Mouse (Mus musculus) kidney, embryonic 16.5 days (tissue): ENCODE results near the gene Ulk4. TPM values are rescaled to one million over a fixed set of nuclear protein-coding genes. Genes with fewer than 3 reads are reported as not detected.

Experiments
- ATAC-seq: fragments of 200-750 bp; cut with Nextera tagmentation; 2 replicates; pipeline ENCODE4 v1.8.0; 2017; ENCODE audit warnings: moderate TSS enrichment; ENCODE audit not compliant: low FRiP score, low TSS enrichment
- H3K27ac ChIP-seq: fragments of 300-500 bp; sonication (generic); 2 replicates; pipeline ENCODE4 v1.5.1; 2014; ENCODE audit warnings: low read length
- H3K27me3 ChIP-seq: fragments of 300-500 bp; sonication (generic); 2 replicates; pipeline ENCODE4 v1.6.1; 2014; ENCODE audit warnings: low read length, control low read depth, mixed read lengths; ENCODE audit not compliant: insufficient read depth
- H3K36me3 ChIP-seq: fragments of 300-500 bp; sonication (generic); 2 replicates; pipeline ENCODE4 v1.6.1; 2014; ENCODE audit warnings: low read length, control low read depth, mixed read lengths; ENCODE audit not compliant: insufficient read depth
- H3K4me1 ChIP-seq: fragments of 300-500 bp; sonication (generic); 2 replicates; pipeline ENCODE4 v1.6.1; 2014; ENCODE audit warnings: low read length, control low read depth, mixed read lengths; ENCODE audit not compliant: insufficient read depth
- H3K4me2 ChIP-seq: fragments of 300-500 bp; sonication (generic); replicated peaks from 2 replicates; pipeline ENCODE4 v1.6.1; 2014; ENCODE audit warnings: low read depth, low read length
- H3K4me3 ChIP-seq: fragments of 300-500 bp; sonication (generic); 2 replicates; pipeline ENCODE4 v1.5.1; 2014; ENCODE audit warnings: mild to moderate bottlenecking, low read length
- H3K9ac ChIP-seq: fragments of 300-500 bp; sonication (generic); replicated peaks from 2 replicates; pipeline ENCODE4 v1.6.1; 2014; ENCODE audit warnings: low read length
- H3K9me3 ChIP-seq: fragments of 300-500 bp; sonication (generic); 2 replicates; pipeline ENCODE4 v1.6.1; 2016; ENCODE audit warnings: low read length, control low read depth
- WGBS: fragments of 180-500 bp; shearing (Covaris S2); extraction: QIAGEN DNeasy Blood & Tissue Kit; methylation state at CpG from one replicate; pipeline ENCODE4 v1.1.7; 2014; 5-methylcytosine and 5-hydroxymethylcytosine counted together
- polyA plus RNA-seq: library from polyadenylated mRNA; unstranded; fragments of >200 nt; fragmentation: Nextera tagmentation; extraction: Ambion mirVana; gene quantifications from 2 replicates; pipeline ENCODE4 v1.2.1, GENCODE M21; 2015

Gene Ulk4
- polyA plus RNA-seq, 1 experiment from 2014 or later: 148 TPM

- Histone ChIP-seq H3K27ac (no peak overlapping the region), H3K4me3 (no peak overlapping the region), H3K27me3 (no peaks in the 10 kb centered on the region), H3K36me3 (no peaks in the 10 kb centered on the region), H3K9ac (no peak overlapping the region), H3K4me2 (no peak overlapping the region), H3K9me3 (no peaks in the 10 kb centered on the region), H3K4me1 (no peaks in the 10 kb centered on the region)
- ATAC-seq: no peak
- 87% methylated on average over 6 of the region's 6 CpGs for WGBS
Measured at GRCm38 (mm10) chr9:121143208-121143607, 133.8 kb downstream of the Ulk4 start.

GRCm38 (mm10) chr9:121132549-121132948 lies 144.4 kb downstream of the Ulk4 start:
- Histone ChIP-seq H3K27me3 (no peaks in the 10 kb centered on the region), H3K36me3 (no peaks in the 10 kb centered on the region), H3K9ac (no peak overlapping the region), H3K27ac (no peak overlapping the region), H3K4me3 (no peak overlapping the region), H3K4me1 (no peaks in the 10 kb centered on the region), H3K4me2 (no peak overlapping the region), H3K9me3 (no peaks in the 10 kb centered on the region)
- WGBS: 64% methylated on average over 6 of the region's 6 CpGs
- ATAC-seq: no peak

- H3K9me3 ChIP-seq: no peaks in the 10 kb centered on the region
- ATAC-seq: no peak
- WGBS: 66% methylated on average over 2 of the region's 2 CpGs
- no peak overlapping the region for H3K4me2 ChIP-seq
- H3K27ac ChIP-seq: no peak overlapping the region
- no peaks in the 10 kb centered on the region for H3K36me3 ChIP-seq
- H3K4me3 ChIP-seq: no peak overlapping the region
- H3K27me3 ChIP-seq: no peaks in the 10 kb centered on the region
- H3K9ac ChIP-seq: no peak overlapping the region
- H3K4me1 ChIP-seq: 0 out of 2 replicates have a peak, but pooled peaks cover 2% of the 10 kb centered on the region
Measured at GRCm38 (mm10) chr9:121129533-121129932, 147.5 kb downstream of the Ulk4 start.

- Histone ChIP-seq H3K9me3 (peaks cover 1% of the 10 kb centered on the region; the same call in 1 of the 2 replicates), H3K9ac (no peak overlapping the region), H3K4me2 (no peak overlapping the region), H3K27me3 (no peaks in the 10 kb centered on the region), H3K27ac (no peak overlapping the region), H3K36me3 (no peaks in the 10 kb centered on the region), H3K4me3 (no peak overlapping the region), H3K4me1 (0 out of 2 replicates have a peak, but pooled peaks cover 3% of the 10 kb centered on the region)
- peak; percentile 68 for ATAC-seq
- WGBS: 49% methylated on average over 7 of the region's 8 CpGs
Measured at GRCm38 (mm10) chr9:121128934-121129333, 148.1 kb downstream of the Ulk4 start.

- no peak for ATAC-seq
- Histone ChIP-seq H3K4me1 (0 out of 2 replicates have a peak, but pooled peaks cover 4% of the 10 kb centered on the region), H3K4me2 (no peak overlapping the region), H3K9me3 (peaks cover 3% of the 10 kb centered on the region; the same call in 1 of the 2 replicates), H3K27me3 (no peaks in the 10 kb centered on the region), H3K36me3 (no peaks in the 10 kb centered on the region), H3K4me3 (no peak overlapping the region), H3K27ac (no peak overlapping the region), H3K9ac (no peak overlapping the region)
- 50% methylated on average over 2 of the region's 2 CpGs for WGBS
Measured at GRCm38 (mm10) chr9:121127025-121127424, 150.0 kb downstream of the Ulk4 start.

GRCm38 (mm10) chr9:121124705-121125104 lies 152.3 kb downstream of the Ulk4 start:
- ATAC-seq: no peak
- Histone ChIP-seq H3K36me3 (no peaks in the 10 kb centered on the region), H3K27me3 (no peaks in the 10 kb centered on the region), H3K4me3 (no peak overlapping the region), H3K9ac (no peak overlapping the region), H3K4me2 (no peak overlapping the region), H3K9me3 (peaks cover 3% of the 10 kb centered on the region; the same call in 1 of the 2 replicates), H3K27ac (no peak overlapping the region), H3K4me1 (0 out of 2 replicates have a peak, but pooled peaks cover 5% of the 10 kb centered on the region)
- 38% methylated on average over 8 of the region's 8 CpGs for WGBS

- no peak overlapping the region for H3K27ac ChIP-seq
- 59% methylated on average over 5 of the region's 5 CpGs for WGBS
Measured at GRCm38 (mm10) chr9:121122039-121122438, 155.0 kb downstream of the Ulk4 start.

GRCm38 (mm10) chr9:121117936-121118335 lies 159.1 kb downstream of the Ulk4 start:
- no peaks in the 10 kb centered on the region for H3K9me3 ChIP-seq
- H3K27ac ChIP-seq: no peak overlapping the region
- no peak for ATAC-seq
- no peak overlapping the region for H3K4me3 ChIP-seq
- H3K9ac ChIP-seq: no peak overlapping the region
- H3K27me3 ChIP-seq: no peaks in the 10 kb centered on the region
- H3K36me3 ChIP-seq: no peaks in the 10 kb centered on the region
- H3K4me2 ChIP-seq: no peak overlapping the region
- H3K4me1 ChIP-seq: 0 out of 2 replicates have a peak, but pooled peaks cover 3% of the 10 kb centered on the region
- WGBS: 79% methylated on average over 4 of the region's 4 CpGs

More at GRCm38 (mm10) chr9:121122039-121122438, 155.0 kb downstream of the Ulk4 start:
- Histone ChIP-seq H3K4me1 (0 out of 2 replicates have a peak, but pooled peaks cover 5% of the 10 kb centered on the region), H3K9ac (no peak overlapping the region), H3K36me3 (no peaks in the 10 kb centered on the region), H3K4me3 (no peak overlapping the region), H3K4me2 (no peak overlapping the region), H3K27me3 (no peaks in the 10 kb centered on the region), H3K9me3 (peaks cover 3% of the 10 kb centered on the region; the same call in 1 of the 2 replicates)
- no peak for ATAC-seq

GRCm38 (mm10) chr9:121112131-121112530 lies 164.9 kb downstream of the Ulk4 start:
- no peak overlapping the region for H3K4me2 ChIP-seq
- 56% methylated on average over 1 of the region's 1 CpGs for WGBS
- H3K36me3 ChIP-seq: no peaks in the 10 kb centered on the region
- no peaks in the 10 kb centered on the region for H3K9me3 ChIP-seq
- H3K27me3 ChIP-seq: no peaks in the 10 kb centered on the region
- H3K27ac ChIP-seq: no peak overlapping the region
- no peak overlapping the region for H3K4me3 ChIP-seq
- no peaks in the 10 kb centered on the region for H3K4me1 ChIP-seq
- H3K9ac ChIP-seq: no peak overlapping the region
- ATAC-seq: no peak

GRCm38 (mm10) chr9:121108110-121108509 lies 168.9 kb downstream of the Ulk4 start:
- no peak overlapping the region for H3K27ac ChIP-seq
- WGBS: 20% methylated on average over 10 of the region's 10 CpGs
- 0 out of 2 replicates have a peak, but pooled peaks have one; percentile 60 for ATAC-seq
- H3K4me1 ChIP-seq: no peaks in the 10 kb centered on the region
- no peak overlapping the region for H3K9ac ChIP-seq
- H3K9me3 ChIP-seq: no peaks in the 10 kb centered on the region
- H3K4me3 ChIP-seq: no peak overlapping the region
- no peak overlapping the region for H3K4me2 ChIP-seq
- H3K27me3 ChIP-seq: no peaks in the 10 kb centered on the region
- H3K36me3 ChIP-seq: no peaks in the 10 kb centered on the region
